Mouse (Mus musculus) hindbrain, embryonic 13.5 days (tissue): Measurements from ENCODE around the gene Tead3. TPM values are rescaled to one million over a fixed set of nuclear protein-coding genes. Genes with fewer than 3 reads are reported as not detected.

Experiments used
- ATAC-seq: fragments of 200-750 bp; cut with Nextera tagmentation; 2 replicates; pipeline ENCODE4 v1.8.0; 2017; ENCODE audit warnings: moderate TSS enrichment; ENCODE audit not compliant: low FRiP score
- H3K27ac ChIP-seq: fragments of 300-500 bp; sonication (generic); 2 replicates; pipeline ENCODE4 v1.5.1; 2015; ENCODE audit warnings: inconsistent platforms, mild to moderate bottlenecking, moderate library complexity
- H3K27me3 ChIP-seq: fragments of 300-500 bp; sonication (generic); 2 replicates; pipeline ENCODE4 v1.6.1; 2015; ENCODE audit warnings: mild to moderate bottlenecking, inconsistent platforms
- H3K36me3 ChIP-seq: fragments of 300-500 bp; sonication (generic); 2 replicates; pipeline ENCODE4 v1.6.1; 2015; ENCODE audit warnings: mild to moderate bottlenecking, inconsistent platforms
- H3K4me1 ChIP-seq: fragments of 300-500 bp; sonication (generic); replicated peaks from 2 replicates; pipeline ENCODE4 v1.6.1; 2015; ENCODE audit warnings: inconsistent platforms
- H3K4me2 ChIP-seq: fragments of 300-500 bp; sonication (generic); 2 replicates; pipeline ENCODE4 v1.6.1; 2015; ENCODE audit warnings: inconsistent platforms, mild to moderate bottlenecking, moderate library complexity
- H3K4me3 ChIP-seq: fragments of 300-500 bp; sonication (generic); 2 replicates; pipeline ENCODE4 v1.5.1; 2015; ENCODE audit warnings: mild to moderate bottlenecking, inconsistent platforms
- H3K9ac ChIP-seq: fragments of 300-500 bp; sonication (generic); 2 replicates; pipeline ENCODE4 v1.6.1; 2015; ENCODE audit warnings: mild to moderate bottlenecking, inconsistent platforms
- H3K9me3 ChIP-seq: fragments of 300-500 bp; sonication (generic); 2 replicates; pipeline ENCODE4 v1.6.1; 2016; ENCODE audit warnings: inconsistent platforms
- WGBS: fragments of 180-500 bp; shearing (Covaris S2); methylation state at CpG from one replicate; pipeline ENCODE4 v1.1.7; 2015; 5-methylcytosine and 5-hydroxymethylcytosine counted together
- polyA plus RNA-seq: library from polyadenylated mRNA; unstranded; fragments of >200 nt; fragmentation: Nextera tagmentation; extraction: Ambion mirVana; gene quantifications from 2 replicates; pipeline ENCODE4 v1.2.1, GENCODE M21; 2015

The Tead3 gene
- polyA plus RNA-seq, 1 experiment from 2014 or later, result 1.8 TPM

DNA sequence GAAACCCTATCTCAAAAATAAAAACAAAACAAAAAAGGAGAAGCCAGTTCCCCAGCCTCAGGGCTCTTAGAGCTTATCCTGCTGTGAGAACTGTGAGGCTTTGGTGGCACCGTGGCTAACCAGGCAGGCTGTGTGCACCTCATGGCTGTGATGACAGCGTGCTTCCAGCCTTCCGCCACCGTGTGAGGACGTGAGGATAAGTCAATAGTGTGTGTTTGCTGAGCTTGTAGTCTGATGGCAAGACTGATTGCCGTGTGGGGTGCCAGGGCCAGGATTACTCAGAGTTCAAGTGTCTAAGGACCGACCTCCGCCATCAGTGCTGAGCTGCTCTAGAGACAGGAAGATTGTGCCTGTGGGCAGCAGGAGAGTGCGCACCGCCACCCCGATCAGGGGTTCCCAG, 59.9 kb downstream of the Tead3 start:
- Histone ChIP-seq H3K9me3 (no peaks in the 10 kb centered on the region), H3K36me3 (no peaks in the 10 kb centered on the region), H3K4me3 (no peak overlapping the region), H3K4me2 (no peak overlapping the region), H3K9ac (no peak overlapping the region), H3K4me1 (peaks cover 37% of the 10 kb centered on the region), H3K27ac (no peak overlapping the region), H3K27me3 (no peaks in the 10 kb centered on the region)
- 83% methylated on average over 11 of the region's 11 CpGs for WGBS
- no peak for ATAC-seq

DNA sequence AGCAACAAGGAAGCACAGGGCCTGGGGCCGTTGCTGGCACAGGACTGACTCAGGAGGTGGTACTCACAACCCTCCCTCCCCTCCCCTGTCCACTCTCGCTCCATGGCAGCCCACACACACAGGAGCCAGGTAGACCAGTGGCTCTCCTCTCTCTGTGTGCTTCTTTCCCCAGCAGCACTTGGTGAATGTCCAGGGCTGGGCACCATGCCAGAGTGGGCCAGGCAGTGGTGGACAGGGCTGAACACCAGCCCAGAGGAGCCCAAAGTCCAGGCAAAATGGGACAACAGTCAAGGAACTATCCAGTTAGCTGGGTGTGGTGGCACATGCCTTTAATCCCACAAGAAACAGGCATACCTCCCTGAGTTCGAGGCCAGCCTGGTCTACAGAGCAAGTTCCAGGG, 60.4 kb downstream of the Tead3 start:
- Histone ChIP-seq H3K4me1 (peaks cover 37% of the 10 kb centered on the region), H3K9ac (no peak overlapping the region), H3K27me3 (no peaks in the 10 kb centered on the region), H3K4me3 (no peak overlapping the region), H3K4me2 (no peak overlapping the region), H3K27ac (no peak overlapping the region), H3K36me3 (no peaks in the 10 kb centered on the region), H3K9me3 (no peaks in the 10 kb centered on the region)
- ATAC-seq, result no peak
- 77% methylated on average over 3 of the region's 3 CpGs for WGBS

DNA sequence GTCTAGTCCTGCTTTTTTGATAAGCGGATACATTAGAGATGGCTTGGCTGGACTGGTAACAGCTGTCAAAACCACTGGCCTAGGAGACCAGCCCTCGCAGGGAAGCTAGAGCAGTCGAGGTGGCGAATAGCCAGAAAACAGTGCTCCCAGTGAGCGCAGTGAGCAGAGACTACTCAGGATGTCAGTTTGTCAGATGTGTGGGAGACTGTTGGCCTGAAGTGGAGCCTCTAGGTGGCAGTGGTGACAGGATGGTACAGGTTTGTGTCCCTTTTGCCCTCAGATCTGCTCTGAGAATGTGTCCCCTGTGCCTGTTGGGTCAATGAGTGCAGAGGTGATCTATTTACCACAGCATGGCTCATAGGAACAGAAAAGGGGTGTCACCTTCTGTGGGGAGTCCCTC, 62.6 kb downstream of the Tead3 start:
- Histone ChIP-seq H3K36me3 (no peaks in the 10 kb centered on the region), H3K4me1 (peaks cover 29% of the 10 kb centered on the region), H3K27me3 (no peaks in the 10 kb centered on the region), H3K9ac (no peak overlapping the region), H3K9me3 (no peaks in the 10 kb centered on the region), H3K4me3 (no peak overlapping the region), H3K27ac (peak overlapping the region; percentile 40; the same call in 1 of the 2 replicates), H3K4me2 (no peak overlapping the region)
- no peak; the same call in 1 of the 2 replicates for ATAC-seq
- 77% methylated on average over 5 of the region's 5 CpGs for WGBS

DNA sequence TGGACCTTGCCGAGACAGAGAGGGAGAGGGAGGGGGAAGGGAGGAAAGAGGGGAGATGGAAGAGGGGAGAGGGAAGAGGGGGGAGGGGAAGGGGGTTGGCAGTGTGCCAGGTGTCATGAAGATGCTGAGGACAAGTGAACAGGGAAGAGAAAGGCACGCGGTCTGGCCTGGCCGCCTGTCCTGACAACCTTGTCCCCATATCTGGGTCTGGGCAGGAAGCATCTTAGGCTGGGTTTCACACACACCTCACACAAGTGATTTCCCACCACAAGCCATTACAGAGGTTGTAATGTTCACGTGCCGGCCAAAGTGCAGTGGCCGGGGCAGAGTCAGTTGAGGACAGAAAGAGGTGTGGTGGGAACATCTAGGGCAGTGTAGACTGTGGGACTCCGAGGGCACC, 63.0 kb downstream of the Tead3 start:
- Histone ChIP-seq H3K4me2 (no peak overlapping the region), H3K4me1 (peaks cover 29% of the 10 kb centered on the region), H3K9ac (no peak overlapping the region), H3K27me3 (no peaks in the 10 kb centered on the region), H3K36me3 (no peaks in the 10 kb centered on the region), H3K27ac (peak overlapping the region; percentile 40; the same call in 1 of the 2 replicates), H3K9me3 (no peaks in the 10 kb centered on the region), H3K4me3 (no peak overlapping the region)
- 70% methylated on average over 8 of the region's 8 CpGs for WGBS
- no peak for ATAC-seq

DNA sequence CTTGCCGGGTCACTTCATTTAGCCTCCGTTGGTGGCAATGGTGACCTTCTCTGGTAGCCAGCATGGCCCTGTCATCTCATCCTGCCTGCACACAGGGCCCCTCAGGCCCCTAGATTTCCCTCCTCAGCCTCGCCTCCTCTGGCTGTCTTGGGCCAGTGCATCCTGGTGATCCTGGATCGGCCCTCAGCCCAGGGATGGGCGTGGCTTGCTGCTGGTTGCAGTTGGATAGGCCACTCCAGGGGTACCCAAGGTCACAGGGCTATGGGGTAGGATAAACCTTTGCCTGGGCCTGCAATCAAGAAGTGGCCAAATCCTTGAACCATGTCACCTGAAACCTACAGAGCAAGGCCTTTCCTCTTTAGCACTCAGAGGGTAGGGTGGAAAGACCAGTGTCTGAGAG, 63.7 kb downstream of the Tead3 start:
- H3K4me2 ChIP-seq, result no peak overlapping the region
- no peak overlapping the region for H3K9ac ChIP-seq
- H3K27me3 ChIP-seq, result no peaks in the 10 kb centered on the region
- 37% methylated on average over 5 of the region's 5 CpGs for WGBS
- H3K9me3 ChIP-seq, result no peaks in the 10 kb centered on the region
- H3K27ac ChIP-seq, result no peak overlapping the region
- no peak for ATAC-seq
- H3K4me1 ChIP-seq, result peaks cover 29% of the 10 kb centered on the region
- H3K36me3 ChIP-seq, result no peaks in the 10 kb centered on the region
- H3K4me3 ChIP-seq, result no peak overlapping the region

DNA sequence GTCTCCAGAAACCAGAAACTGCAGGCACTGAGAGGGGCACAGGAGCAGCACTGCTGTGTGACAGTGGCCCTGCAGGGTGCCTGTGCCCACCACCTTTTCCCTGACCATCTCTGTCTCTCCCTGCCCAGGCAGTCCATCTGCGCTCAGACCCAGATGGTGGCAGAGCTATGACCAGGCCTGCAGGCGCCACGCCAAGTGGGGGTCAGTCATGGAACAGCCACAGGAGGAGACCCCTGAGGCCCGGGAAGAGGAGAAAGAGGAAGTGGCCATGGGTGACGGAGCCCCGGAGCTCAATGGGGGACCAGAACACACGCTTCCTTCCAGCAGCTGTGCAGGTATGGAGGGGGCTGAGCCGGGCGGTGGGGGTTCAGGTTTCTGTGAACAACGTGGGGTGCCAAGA, 64.5 kb downstream of the Tead3 start:
- WGBS, result 77% methylated on average over 10 of the region's 10 CpGs
- Histone ChIP-seq H3K27ac (no peak overlapping the region), H3K4me1 (peaks cover 34% of the 10 kb centered on the region), H3K4me2 (no peak overlapping the region), H3K36me3 (no peaks in the 10 kb centered on the region), H3K4me3 (no peak overlapping the region), H3K9ac (peak overlapping the region; percentile 13; the same call in 1 of the 2 replicates), H3K27me3 (no peaks in the 10 kb centered on the region), H3K9me3 (no peaks in the 10 kb centered on the region)
- no peak for ATAC-seq

DNA sequence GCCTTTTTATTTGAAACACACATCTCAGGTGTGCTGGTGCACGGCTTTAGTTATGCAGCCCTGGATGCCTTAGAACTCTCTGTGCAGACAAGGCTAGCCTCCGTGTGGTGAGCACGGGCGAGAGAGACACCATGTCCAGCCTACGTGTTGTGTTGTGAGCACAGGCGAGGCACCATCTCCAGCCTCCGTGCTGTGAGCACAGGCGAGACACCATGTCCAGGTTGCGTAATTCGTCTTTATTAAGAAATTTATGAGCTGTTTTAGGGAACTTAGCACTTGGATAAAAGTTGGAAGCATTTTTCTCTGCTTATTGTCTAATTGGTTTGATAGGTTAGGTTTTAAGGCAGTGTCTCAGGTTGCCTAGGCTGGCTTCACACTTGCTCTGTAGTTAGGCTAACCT, 67.4 kb downstream of the Tead3 start:
- WGBS, result 91% methylated on average over 10 of the region's 10 CpGs
- Histone ChIP-seq H3K36me3 (no peaks in the 10 kb centered on the region), H3K9me3 (no peaks in the 10 kb centered on the region), H3K9ac (no peak overlapping the region), H3K4me3 (no peak overlapping the region), H3K4me1 (peaks cover 54% of the 10 kb centered on the region), H3K27me3 (no peaks in the 10 kb centered on the region), H3K4me2 (no peak overlapping the region), H3K27ac (no peak overlapping the region)
- ATAC-seq, result no peak

DNA sequence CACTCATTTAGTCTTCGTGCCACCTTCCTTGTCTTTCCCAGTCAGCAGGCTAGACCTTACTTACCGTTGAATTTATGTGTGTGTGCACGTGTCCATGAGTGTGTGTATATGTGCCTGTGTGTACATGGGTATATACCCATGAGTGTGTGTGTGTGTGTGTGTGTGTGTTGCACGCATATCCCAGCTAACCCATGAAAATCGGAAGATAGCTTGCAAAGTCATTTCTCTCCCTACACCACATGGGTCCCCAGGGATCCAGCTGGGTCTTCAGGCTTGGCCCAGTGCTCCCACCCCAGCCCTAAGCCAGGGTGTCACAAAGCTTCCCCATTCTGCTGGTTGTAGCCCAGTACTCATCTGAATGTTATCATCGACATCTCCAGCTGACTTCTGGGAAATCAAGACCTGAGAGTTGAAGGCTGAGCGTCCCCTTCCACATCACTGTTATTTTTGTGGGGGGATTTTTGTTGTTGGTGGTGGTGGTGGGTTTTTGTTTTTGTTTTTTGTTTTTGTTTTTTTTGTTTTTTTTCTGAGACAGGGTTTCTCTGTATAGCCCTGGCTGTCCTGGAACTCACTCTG, 68.7 kb downstream of the Tead3 start:
- no peak for ATAC-seq
- H3K9ac ChIP-seq, result no peak overlapping the region

More for the DNA sequence above, 68.7 kb downstream of the Tead3 start:
- Histone ChIP-seq H3K27me3 (no peaks in the 10 kb centered on the region), H3K27ac (no peak overlapping the region), H3K4me3 (no peak overlapping the region), H3K4me1 (peaks cover 53% of the 10 kb centered on the region), H3K9me3 (no peaks in the 10 kb centered on the region), H3K4me2 (no peak overlapping the region), H3K36me3 (no peaks in the 10 kb centered on the region)
- 91% methylated on average over 7 of the region's 7 CpGs for WGBS

Other genes with a start within 250 kb of the Tead3 start
- 5.1 and 5.7 TPM in 2 replicates for gene Scube3, start 208.7 kb downstream of the Tead3 start, polyA plus RNA-seq
- 40.2 and 41.6 TPM in 2 replicates for gene Zfp523, start 173.7 kb downstream of the Tead3 start, polyA plus RNA-seq
- gene Def6, start 143.0 kb downstream of the Tead3 start, polyA plus RNA-seq, result 5.8 and 6.6 TPM in 2 replicates
- 1.5 and 2.1 TPM in 2 replicates for gene Ppard, start 118.1 kb downstream of the Tead3 start, polyA plus RNA-seq
- 21.9 and 24.2 TPM in 2 replicates for gene Fance, start 37.3 kb downstream of the Tead3 start, polyA plus RNA-seq
- 336 and 366 TPM in 2 replicates for gene Rpl10a, start 22.3 kb downstream of the Tead3 start, polyA plus RNA-seq
- gene Tulp1, start 14.4 kb upstream of the Tead3 start, polyA plus RNA-seq, result 2.1 and 2.2 TPM in 2 replicates
- 24.8 and 27.2 TPM in 2 replicates for gene Fkbp5, start 166.7 kb upstream of the Tead3 start, polyA plus RNA-seq
- gene Armc12, start 180.0 kb upstream of the Tead3 start, polyA plus RNA-seq, result not detected in 2 replicates
- not detected in 2 replicates for gene Clpsl2, start 198.6 kb upstream of the Tead3 start, polyA plus RNA-seq
- 0.58 TPM in 1 of 2 replicates, not detected in the other for gene Clps, start 209.9 kb upstream of the Tead3 start, polyA plus RNA-seq
- gene Lhfpl5, start 224.8 kb upstream of the Tead3 start, polyA plus RNA-seq, result 6.4 and 7.2 TPM in 2 replicates